Mouse (Mus musculus) ES-E14 (cell line): ENCODE results near the gene Efhc1.

Experiments
- CHD2 ChIP-seq: IDR thresholded peaks from 2 replicates; pipeline ENCODE4 v1.6.1; 2014; ENCODE audit warnings: mild to moderate bottlenecking, low read depth, low read length, inconsistent platforms
- MAFK ChIP-seq: IDR thresholded peaks from 2 replicates; pipeline ENCODE4 v1.6.1; 2014; ENCODE audit warnings: mild to moderate bottlenecking, low read depth, low read length, inconsistent platforms; ENCODE audit not compliant: insufficient read depth
- ZC3H11A ChIP-seq: IDR thresholded peaks from 2 replicates; pipeline ENCODE4 v1.6.1; 2012; ENCODE audit warnings: low read depth, mild to moderate bottlenecking, inconsistent platforms, low read length, borderline replicate concordance
- ZNF384 ChIP-seq: IDR thresholded peaks from 2 replicates; pipeline ENCODE4 v1.6.1; 2012; ENCODE audit warnings: low read depth, low read length, inconsistent platforms

DNA sequence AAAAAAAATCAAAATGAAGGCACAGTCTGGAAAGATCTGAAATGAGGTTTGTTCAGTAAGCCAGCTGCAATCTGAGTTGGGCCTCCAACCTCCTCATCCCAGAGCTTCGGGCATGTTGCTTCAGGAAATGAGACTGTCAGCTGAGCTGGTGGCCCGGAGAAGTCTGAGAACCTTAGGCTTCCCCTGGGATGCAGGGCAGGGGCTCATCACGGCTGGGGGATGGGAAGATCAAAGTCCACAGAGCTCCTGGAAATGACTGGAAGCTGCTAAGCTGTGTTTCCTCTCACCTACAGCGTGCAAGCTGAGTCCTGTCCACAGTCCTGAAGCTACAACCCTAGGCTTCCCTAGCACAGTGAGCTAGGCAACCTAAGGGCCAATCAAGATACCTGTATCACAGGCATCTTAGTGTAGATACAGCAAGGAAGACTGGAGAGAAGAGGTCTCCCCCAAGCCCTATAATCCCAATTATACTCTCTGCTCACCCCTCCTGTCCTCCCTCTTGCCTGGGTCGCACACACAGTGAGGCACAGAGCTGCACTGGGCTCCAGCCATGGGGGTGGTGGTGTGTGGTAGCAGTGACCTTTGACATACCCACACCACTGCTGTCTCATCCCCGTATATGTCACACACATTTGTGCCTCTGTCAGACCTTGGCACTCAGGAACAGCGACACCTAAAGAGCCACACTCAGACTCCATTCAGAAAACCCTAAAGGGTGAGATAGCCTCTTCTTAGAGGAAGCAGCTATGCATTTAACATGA is 56.7 kb downstream of the Efhc1 start:
- TF ChIP-seq ZC3H11A (no peak), CHD2 (no peak), MAFK (no peak), ZNF384 (no peak)
